Mouse (Mus musculus): Measurements from ENCODE around the gene Cdc45. TPM values are rescaled to one million over a fixed set of nuclear protein-coding genes. Genes with fewer than 3 reads are reported as not detected.

Gene Cdc45
- polyA plus RNA-seq, 1 experiment from 2014 or later = 58.1 TPM

- H3K4me2 ChIP-seq = no peak overlapping the region
- H3K27ac ChIP-seq (ENCODE audit: low read depth, low read length) = no peak overlapping the region
- no peaks in the 10 kb centered on the region for H3K36me3 ChIP-seq (ENCODE audit: control insufficient read depth, insufficient read depth, low read length)
- H3K27me3 ChIP-seq (ENCODE audit: control insufficient read depth, insufficient read depth, low read length) = no peaks in the 10 kb centered on the region
- 88% methylated on average over 4 of the region's 4 CpGs for WGBS
- no peak overlapping the region for H3K9ac ChIP-seq (ENCODE audit: low read length)
- H3K4me3 ChIP-seq (ENCODE audit: low read depth, low read length) = no peak overlapping the region
- ATAC-seq (ENCODE audit: low FRiP score) (no peak), DNase-seq (ENCODE audit: low spot score, missing footprints) (no peak)
- no peaks in the 10 kb centered on the region for H3K9me3 ChIP-seq (ENCODE audit: control insufficient read depth, low read length)
- H3K4me1 ChIP-seq (ENCODE audit: control insufficient read depth, insufficient read depth, low read length) = no peaks in the 10 kb centered on the region
These were observed 50.1 kb downstream of the Cdc45 start for GRCm38 (mm10) chr16:18761734-18762133.

- 82% methylated on average over 10 of the region's 10 CpGs for WGBS
These were observed 59.8 kb downstream of the Cdc45 start for GRCm38 (mm10) chr16:18751885-18752499.

GRCm38 (mm10) chr16:18751101-18751500, 60.7 kb downstream of the Cdc45 start:
- WGBS = 88% methylated on average over 11 of the region's 11 CpGs
- ATAC-seq (ENCODE audit: low FRiP score) = no peak
- H3K4me3 ChIP-seq (ENCODE audit: low read depth, low read length) = no peak overlapping the region
- H3K4me2 ChIP-seq = no peak overlapping the region
- H3K9me3 ChIP-seq (ENCODE audit: control insufficient read depth, low read length) = no peaks in the 10 kb centered on the region
- no peaks in the 10 kb centered on the region for H3K4me1 ChIP-seq (ENCODE audit: control insufficient read depth, insufficient read depth, low read length)
- H3K36me3 ChIP-seq (ENCODE audit: control insufficient read depth, insufficient read depth, low read length) = no peaks in the 10 kb centered on the region
- no peak for DNase-seq (ENCODE audit: low spot score, missing footprints)
- H3K27ac ChIP-seq (ENCODE audit: low read depth, low read length) = no peak overlapping the region
- no peaks in the 10 kb centered on the region for H3K27me3 ChIP-seq (ENCODE audit: control insufficient read depth, insufficient read depth, low read length)
- H3K9ac ChIP-seq (ENCODE audit: low read length) = no peak overlapping the region

More at GRCm38 (mm10) chr16:18751885-18752499, 59.8 kb downstream of the Cdc45 start:
- ATAC-seq (ENCODE audit: low FRiP score) (no peak), DNase-seq (ENCODE audit: low spot score, missing footprints) (no peak)
- H3K4me3 ChIP-seq (ENCODE audit: low read depth, low read length) = no peak overlapping the region
- no peaks in the 10 kb centered on the region for H3K9me3 ChIP-seq (ENCODE audit: control insufficient read depth, low read length)
- H3K4me1 ChIP-seq (ENCODE audit: control insufficient read depth, insufficient read depth, low read length) = no peaks in the 10 kb centered on the region
- no peaks in the 10 kb centered on the region for H3K36me3 ChIP-seq (ENCODE audit: control insufficient read depth, insufficient read depth, low read length)
- H3K9ac ChIP-seq (ENCODE audit: low read length) = no peak overlapping the region
- no peak overlapping the region for H3K4me2 ChIP-seq
- H3K27ac ChIP-seq (ENCODE audit: low read depth, low read length) = no peak overlapping the region
- H3K27me3 ChIP-seq (ENCODE audit: control insufficient read depth, insufficient read depth, low read length) = no peaks in the 10 kb centered on the region

- Histone ChIP-seq H3K9me3 (ENCODE audit: control insufficient read depth, low read length) (no peaks in the 10 kb centered on the region), H3K4me3 (ENCODE audit: low read depth, low read length) (no peak overlapping the region), H3K4me2 (no peak overlapping the region), H3K4me1 (ENCODE audit: control insufficient read depth, insufficient read depth, low read length) (no peaks in the 10 kb centered on the region), H3K36me3 (ENCODE audit: control insufficient read depth, insufficient read depth, low read length) (no peaks in the 10 kb centered on the region), H3K27ac (ENCODE audit: low read depth, low read length) (no peak overlapping the region), H3K27me3 (ENCODE audit: control insufficient read depth, insufficient read depth, low read length) (no peaks in the 10 kb centered on the region), H3K9ac (ENCODE audit: low read length) (no peak overlapping the region)
- DNase-seq (ENCODE audit: low spot score, missing footprints) (no peak), ATAC-seq (ENCODE audit: low FRiP score) (no peak)
- 80% methylated on average over 20 of the region's 20 CpGs for WGBS
These were observed 65.3 kb downstream of the Cdc45 start for GRCm38 (mm10) chr16:18746268-18747122.

GRCm38 (mm10) chr16:18738303-18738702, 73.5 kb downstream of the Cdc45 start:
- no peaks in the 10 kb centered on the region for H3K9me3 ChIP-seq (ENCODE audit: control insufficient read depth, low read length)
- ATAC-seq (ENCODE audit: low FRiP score) = no peak
- H3K4me3 ChIP-seq (ENCODE audit: low read depth, low read length) = no peak overlapping the region
- no peak overlapping the region for H3K27ac ChIP-seq (ENCODE audit: low read depth, low read length)
- DNase-seq (ENCODE audit: low spot score, missing footprints) = no peak
- no peak overlapping the region for H3K4me2 ChIP-seq
- no peaks in the 10 kb centered on the region for H3K27me3 ChIP-seq (ENCODE audit: control insufficient read depth, insufficient read depth, low read length)
- H3K9ac ChIP-seq (ENCODE audit: low read length) = no peak overlapping the region
- no peaks in the 10 kb centered on the region for H3K4me1 ChIP-seq (ENCODE audit: control insufficient read depth, insufficient read depth, low read length)
- H3K36me3 ChIP-seq (ENCODE audit: control insufficient read depth, insufficient read depth, low read length) = no peaks in the 10 kb centered on the region

GRCm38 (mm10) chr16:18733100-18733956, 78.5 kb downstream of the Cdc45 start:
- no peaks in the 10 kb centered on the region for H3K27me3 ChIP-seq (ENCODE audit: control insufficient read depth, insufficient read depth, low read length)
- no peaks in the 10 kb centered on the region for H3K36me3 ChIP-seq (ENCODE audit: control insufficient read depth, insufficient read depth, low read length)
- no peak overlapping the region for H3K9ac ChIP-seq (ENCODE audit: low read length)
- H3K4me3 ChIP-seq (ENCODE audit: low read depth, low read length) = no peak overlapping the region
- no peak overlapping the region for H3K27ac ChIP-seq (ENCODE audit: low read depth, low read length)
- 78% methylated on average over 20 of the region's 20 CpGs for WGBS
- no peaks in the 10 kb centered on the region for H3K4me1 ChIP-seq (ENCODE audit: control insufficient read depth, insufficient read depth, low read length)
- H3K9me3 ChIP-seq (ENCODE audit: control insufficient read depth, low read length) = no peaks in the 10 kb centered on the region
- no peak for ATAC-seq (ENCODE audit: low FRiP score)
- H3K4me2 ChIP-seq = no peak overlapping the region
- DNase-seq (ENCODE audit: low spot score, missing footprints) = no peak

GRCm38 (mm10) chr16:18730640-18731039, 81.1 kb downstream of the Cdc45 start:
- ATAC-seq (ENCODE audit: low FRiP score) = no peak

More at GRCm38 (mm10) chr16:18730640-18731039, 81.1 kb downstream of the Cdc45 start:
- Histone ChIP-seq H3K4me2 (no peak overlapping the region), H3K36me3 (ENCODE audit: control insufficient read depth, insufficient read depth, low read length) (no peaks in the 10 kb centered on the region), H3K9me3 (ENCODE audit: control insufficient read depth, low read length) (no peaks in the 10 kb centered on the region), H3K9ac (ENCODE audit: low read length) (no peak overlapping the region), H3K27ac (ENCODE audit: low read depth, low read length) (no peak overlapping the region), H3K4me1 (ENCODE audit: control insufficient read depth, insufficient read depth, low read length) (no peaks in the 10 kb centered on the region), H3K4me3 (ENCODE audit: low read depth, low read length) (no peak overlapping the region), H3K27me3 (ENCODE audit: control insufficient read depth, insufficient read depth, low read length) (no peaks in the 10 kb centered on the region)
- DNase-seq (ENCODE audit: low spot score, missing footprints) = no peak
- WGBS = 89% methylated on average over 3 of the region's 3 CpGs
